Mouse (Mus musculus): Measurements from ENCODE around the gene Kif22. TPM values are rescaled to one million over a fixed set of nuclear protein-coding genes. Genes with fewer than 3 reads are reported as not detected.
A peak's percentile ranks its signal among the peaks of the same experiment; 100 is the strongest.

Kif22 gene
- polyA plus RNA-seq, 1 experiment from 2014 or later, result 22.8 TPM

- 86% methylated on average over 8 of the region's 8 CpGs for WGBS
- H3K27ac ChIP-seq (replicated peaks), result no peak overlapping the region
- no peak overlapping the region for H3K4me3 ChIP-seq
- no peak overlapping the region for H3K4me2 ChIP-seq
- H3K4me1 ChIP-seq (replicated peaks), result no peaks in the 10 kb centered on the region
- no peak overlapping the region for H3K9ac ChIP-seq
- no peaks in the 10 kb centered on the region for H3K36me3 ChIP-seq
- H3K9me3 ChIP-seq, result no peaks in the 10 kb centered on the region
- no peaks in the 10 kb centered on the region for H3K27me3 ChIP-seq
- no peak for ATAC-seq (ENCODE audit: low read depth)
These were observed 40.0 kb upstream of the Kif22 start for GRCm38 (mm10) chr7:127082271-127082670.

- no peak overlapping the region for H3K4me2 ChIP-seq
- H3K27ac ChIP-seq (replicated peaks), result no peak overlapping the region
- H3K4me1 ChIP-seq (replicated peaks), result no peaks in the 10 kb centered on the region
- H3K9me3 ChIP-seq, result no peaks in the 10 kb centered on the region
- no peak for ATAC-seq (ENCODE audit: low read depth)
- H3K27me3 ChIP-seq, result no peaks in the 10 kb centered on the region
- WGBS, result 58% methylated on average over 3 of the region's 3 CpGs
- no peak overlapping the region for H3K9ac ChIP-seq
- no peak overlapping the region for H3K4me3 ChIP-seq
- no peaks in the 10 kb centered on the region for H3K36me3 ChIP-seq
These were observed 37.8 kb upstream of the Kif22 start for GRCm38 (mm10) chr7:127080045-127080444.

GRCm38 (mm10) chr7:127077692-127078091 is 35.4 kb upstream of the Kif22 start:
- no peaks in the 10 kb centered on the region for H3K4me1 ChIP-seq (replicated peaks)
- no peak overlapping the region for H3K27ac ChIP-seq (replicated peaks)
- H3K4me3 ChIP-seq, result no peak overlapping the region
- no peaks in the 10 kb centered on the region for H3K36me3 ChIP-seq
- no peak overlapping the region for H3K4me2 ChIP-seq
- no peak for ATAC-seq (ENCODE audit: low read depth)
- H3K27me3 ChIP-seq, result no peaks in the 10 kb centered on the region
- 85% methylated on average over 3 of the region's 3 CpGs for WGBS
- no peak overlapping the region for H3K9ac ChIP-seq
- H3K9me3 ChIP-seq, result no peaks in the 10 kb centered on the region

GRCm38 (mm10) chr7:127076188-127076587 is 33.9 kb upstream of the Kif22 start:
- H3K27me3 ChIP-seq, result no peaks in the 10 kb centered on the region
- no peaks in the 10 kb centered on the region for H3K4me1 ChIP-seq (replicated peaks)
- WGBS, result 90% methylated on average over 5 of the region's 5 CpGs
- H3K9ac ChIP-seq, result no peak overlapping the region
- no peak overlapping the region for H3K27ac ChIP-seq (replicated peaks)
- no peaks in the 10 kb centered on the region for H3K9me3 ChIP-seq
- H3K36me3 ChIP-seq, result no peaks in the 10 kb centered on the region
- no peak for ATAC-seq (ENCODE audit: low read depth)
- H3K4me2 ChIP-seq, result no peak overlapping the region
- no peak overlapping the region for H3K4me3 ChIP-seq

GRCm38 (mm10) chr7:127073221-127073620 is 30.9 kb upstream of the Kif22 start:
- Histone ChIP-seq H3K4me3 (no peak overlapping the region), H3K27ac (replicated peaks) (no peak overlapping the region), H3K9me3 (no peaks in the 10 kb centered on the region), H3K36me3 (no peaks in the 10 kb centered on the region), H3K4me2 (no peak overlapping the region), H3K4me1 (replicated peaks) (no peaks in the 10 kb centered on the region), H3K27me3 (no peaks in the 10 kb centered on the region), H3K9ac (no peak overlapping the region)
- 89% methylated on average over 4 of the region's 4 CpGs for WGBS
- no peak for ATAC-seq (ENCODE audit: low read depth)

GRCm38 (mm10) chr7:127070871-127071413 is 28.7 kb upstream of the Kif22 start:
- Histone ChIP-seq H3K9ac (no peak overlapping the region), H3K36me3 (no peaks in the 10 kb centered on the region), H3K27ac (replicated peaks) (no peak overlapping the region), H3K4me2 (no peak overlapping the region), H3K4me3 (no peak overlapping the region), H3K4me1 (replicated peaks) (no peaks in the 10 kb centered on the region), H3K9me3 (no peaks in the 10 kb centered on the region), H3K27me3 (no peaks in the 10 kb centered on the region)
- no peak for ATAC-seq (ENCODE audit: low read depth)
- 78% methylated on average over 4 of the region's 4 CpGs for WGBS

GRCm38 (mm10) chr7:127066317-127066716 is 24.0 kb upstream of the Kif22 start:
- no peak for ATAC-seq (ENCODE audit: low read depth)
- 79% methylated on average over 4 of the region's 4 CpGs for WGBS
- H3K36me3 ChIP-seq, result no peaks in the 10 kb centered on the region
- H3K4me1 ChIP-seq (replicated peaks), result no peaks in the 10 kb centered on the region
- no peak overlapping the region for H3K4me2 ChIP-seq
- no peak overlapping the region for H3K9ac ChIP-seq
- no peak overlapping the region for H3K4me3 ChIP-seq
- H3K9me3 ChIP-seq, result no peaks in the 10 kb centered on the region
- no peaks in the 10 kb centered on the region for H3K27me3 ChIP-seq
- H3K27ac ChIP-seq (replicated peaks), result no peak overlapping the region

- Histone ChIP-seq H3K4me2 (no peak overlapping the region), H3K4me1 (replicated peaks) (no peaks in the 10 kb centered on the region), H3K9ac (no peak overlapping the region), H3K4me3 (no peak overlapping the region), H3K36me3 (no peaks in the 10 kb centered on the region), H3K9me3 (no peaks in the 10 kb centered on the region), H3K27ac (replicated peaks) (no peak overlapping the region), H3K27me3 (no peaks in the 10 kb centered on the region)
- ATAC-seq (ENCODE audit: low read depth), result no peak
- 91% methylated on average over 6 of the region's 6 CpGs for WGBS
These were observed 23.3 kb upstream of the Kif22 start for GRCm38 (mm10) chr7:127065538-127065937.

- H3K27ac ChIP-seq (replicated peaks), result no peak overlapping the region
- no peak for ATAC-seq (ENCODE audit: low read depth)
- H3K4me2 ChIP-seq, result no peak overlapping the region
- no peak overlapping the region for H3K4me3 ChIP-seq
- no peaks in the 10 kb centered on the region for H3K27me3 ChIP-seq
- H3K36me3 ChIP-seq, result no peaks in the 10 kb centered on the region
- H3K4me1 ChIP-seq (replicated peaks), result no peaks in the 10 kb centered on the region
- H3K9ac ChIP-seq, result no peak overlapping the region
- H3K9me3 ChIP-seq, result no peaks in the 10 kb centered on the region
- WGBS, result 75% methylated on average over 5 of the region's 5 CpGs
These were observed 12.8 kb upstream of the Kif22 start for GRCm38 (mm10) chr7:127055026-127055585.

GRCm38 (mm10) chr7:127031244-127031643 is 11.0 kb downstream of the Kif22 start:
- Histone ChIP-seq H3K27ac (replicated peaks) (no peak overlapping the region), H3K9ac (no peak overlapping the region), H3K4me2 (no peak overlapping the region), H3K9me3 (no peaks in the 10 kb centered on the region), H3K27me3 (no peaks in the 10 kb centered on the region), H3K36me3 (peaks cover 28% of the 10 kb centered on the region), H3K4me1 (replicated peaks) (peaks cover 12% of the 10 kb centered on the region), H3K4me3 (no peak overlapping the region)
- WGBS, result 79% methylated on average over 1 of the region's 1 CpGs
- no peak for ATAC-seq (ENCODE audit: low read depth)

GRCm38 (mm10) chr7:127030172-127030571 is 12.1 kb downstream of the Kif22 start:
- no peaks in the 10 kb centered on the region for H3K9me3 ChIP-seq
- no peaks in the 10 kb centered on the region for H3K27me3 ChIP-seq
- no peak for ATAC-seq (ENCODE audit: low read depth)
- H3K4me1 ChIP-seq (replicated peaks), result peaks cover 12% of the 10 kb centered on the region
- peaks cover 28% of the 10 kb centered on the region for H3K36me3 ChIP-seq
- no peak overlapping the region for H3K4me3 ChIP-seq
- no peak overlapping the region for H3K4me2 ChIP-seq
- no peak overlapping the region for H3K27ac ChIP-seq (replicated peaks)
- 98% methylated on average over 1 of the region's 1 CpGs for WGBS
- no peak overlapping the region for H3K9ac ChIP-seq

GRCm38 (mm10) chr7:127027885-127028284 is 14.4 kb downstream of the Kif22 start:
- H3K9me3 ChIP-seq, result no peaks in the 10 kb centered on the region
- peak; percentile 5; the same call in 1 of the 2 replicates for ATAC-seq (ENCODE audit: low read depth)
- H3K9ac ChIP-seq, result peak overlapping the region; percentile 75
- H3K4me3 ChIP-seq, result peak overlapping the region; percentile 97
- WGBS, result 60% methylated on average over 8 of the region's 8 CpGs
- H3K27ac ChIP-seq (replicated peaks), result peak overlapping the region; percentile 100
- H3K36me3 ChIP-seq, result peaks cover 35% of the 10 kb centered on the region
- peaks cover 35% of the 10 kb centered on the region for H3K4me1 ChIP-seq (replicated peaks)
- peak overlapping the region; percentile 64 for H3K4me2 ChIP-seq
- no peaks in the 10 kb centered on the region for H3K27me3 ChIP-seq
